Mouse (Mus musculus) left cerebral cortex, postnatal 25 days (tissue): ENCODE data around the gene AL732309.1. TPM values are rescaled to one million over a fixed set of nuclear protein-coding genes. Genes with fewer than 3 reads are reported as not detected.
"Not testable (repeated sequence)": the region's sequence is repeated elsewhere in the genome, so short reads cannot be mapped to it uniquely, and the experiment has no call there.

ENCODE experiments used
- DNase-seq, 2 experiments: peaks; one replicate each; pipeline ENCODE4 v3.0.0; 2022; ENCODE audit warnings: low spot score in 2 of 2, mixed read lengths in 1 of 2
- intact Hi-C: fragments of 180-260 bp; cut with DNase I; formaldehyde crosslinking; loops from one replicate; pipeline ENCODE4 v1.15.1; 2025
- total RNA-seq, 2 experiments: library from RNA; stranded (reverse); gene quantifications; 2 replicates each; pipeline ENCODE4 v1.2.3; 2021

The AL732309.1 gene
- total RNA-seq, 2 experiments from 2014 or later, result 1.6 to 2.9 TPM

- intact Hi-C loops, result loop anchor here (1.0 to 5.0 kb wide), 3 partner anchors 9 to 80 kb away; partner anchors contain the start of gene Man1b1
- DNase-seq, result peak; percentile 98 to 99
Measured at GRCm38 (mm10) chr2:25271827-25272511, 25.3 kb upstream of the AL732309.1 start, which contains the start of the genes Ssna1 and Anapc2. TSS of gene Ssna1 (minus strand) at chr2:25272438. TSS of gene Anapc2 (plus strand) at chr2:25272478.

GRCm38 (mm10) chr2:25267746-25268309, 21.2 kb upstream of the AL732309.1 start:
- no peak for DNase-seq
- intact Hi-C loops, result no loop called here

GRCm38 (mm10) chr2:25267241-25267640, 20.6 kb upstream of the AL732309.1 start:
- no peak for DNase-seq
- intact Hi-C loops, result no loop called here

- intact Hi-C loops, result no loop called here
- peak in 1 of 2 experiments; percentile 35 for DNase-seq
Measured at GRCm38 (mm10) chr2:25266720-25267119, 20.1 kb upstream of the AL732309.1 start.

GRCm38 (mm10) chr2:25265897-25266656, 19.4 kb upstream of the AL732309.1 start:
- intact Hi-C loops, result no loop called here
- DNase-seq, result no peak

GRCm38 (mm10) chr2:25264851-25265250, 18.2 kb upstream of the AL732309.1 start:
- intact Hi-C loops, result no loop called here
- no peak for DNase-seq

GRCm38 (mm10) chr2:25264286-25264660, 17.6 kb upstream of the AL732309.1 start:
- no peak for DNase-seq
- intact Hi-C loops, result no loop called here

GRCm38 (mm10) chr2:25263623-25264285, 17.1 kb upstream of the AL732309.1 start:
- intact Hi-C loops, result loop anchor here (1.0 kb wide), 1 partner anchor 8 kb away; no protein-coding TSS in a partner anchor
- no peak for DNase-seq

GRCm38 (mm10) chr2:25262795-25263622, 16.3 kb upstream of the AL732309.1 start:
- DNase-seq, result no peak
- intact Hi-C loops, result loop anchor here (1.0 kb wide), 1 partner anchor 8 kb away; no protein-coding TSS in a partner anchor

- intact Hi-C loops, result no loop called here
- peak; percentile 93 to 99 for DNase-seq
Measured at GRCm38 (mm10) chr2:25262291-25262767, 15.7 kb upstream of the AL732309.1 start, which contains the start of gene Tprn. TSS of gene Tprn (plus strand) at chr2:25262618.

- intact Hi-C loops, result no loop called here
- DNase-seq, result peak; percentile 30 to 61
Measured at GRCm38 (mm10) chr2:25261870-25262269, 15.2 kb upstream of the AL732309.1 start.

- DNase-seq, result no peak
- intact Hi-C loops, result loop anchor here (5.0 kb wide), 1 partner anchor 67 kb away; no protein-coding TSS in a partner anchor
Measured at GRCm38 (mm10) chr2:25258887-25259286, 12.2 kb upstream of the AL732309.1 start.

GRCm38 (mm10) chr2:25257250-25257649, 10.6 kb upstream of the AL732309.1 start:
- intact Hi-C loops, result loop anchor here (5.0 kb wide), 1 partner anchor 65 kb away; no protein-coding TSS in a partner anchor
- not testable (repeated sequence) for DNase-seq

- not testable (repeated sequence) for DNase-seq
- intact Hi-C loops, result loop anchor here (5.0 kb wide), 1 partner anchor 64 kb away; no protein-coding TSS in a partner anchor
Measured at GRCm38 (mm10) chr2:25256443-25257109, 9.9 kb upstream of the AL732309.1 start.

GRCm38 (mm10) chr2:25255284-25255779, 8.7 kb upstream of the AL732309.1 start, which contains the start of gene Tmem203:
TSS of gene Tmem203 (plus strand) at chr2:25255439.
- DNase-seq, result peak; percentile 83 to 90
- intact Hi-C loops, result loop anchor here (2.0 to 5.0 kb wide), 2 partner anchors 31 to 63 kb away; partner anchors contain the start of gene Tubb4b

- DNase-seq, result no peak
- intact Hi-C loops, result no loop called here
Measured at GRCm38 (mm10) chr2:25252331-25252730, 5.7 kb upstream of the AL732309.1 start.

GRCm38 (mm10) chr2:25244144-25244543, 2.5 kb downstream of the AL732309.1 start:
- intact Hi-C loops, result no loop called here
- DNase-seq, result no peak

- intact Hi-C loops, result no loop called here
Measured at GRCm38 (mm10) chr2:25243342-25243741, 3.3 kb downstream of the AL732309.1 start.

More at GRCm38 (mm10) chr2:25243342-25243741, 3.3 kb downstream of the AL732309.1 start:
- no peak for DNase-seq
